Mouse (Mus musculus) urinary bladder, postnatal 36 days (tissue): ENCODE measurements around the gene Isyna1.

ENCODE experiments used
- DNase-seq, 2 experiments: peaks; one replicate each; pipeline ENCODE4 v3.0.0; 2022; ENCODE audit warnings: low spot score in 2 of 2, mixed read lengths in 1 of 2

Gene Isyna1

DNA sequence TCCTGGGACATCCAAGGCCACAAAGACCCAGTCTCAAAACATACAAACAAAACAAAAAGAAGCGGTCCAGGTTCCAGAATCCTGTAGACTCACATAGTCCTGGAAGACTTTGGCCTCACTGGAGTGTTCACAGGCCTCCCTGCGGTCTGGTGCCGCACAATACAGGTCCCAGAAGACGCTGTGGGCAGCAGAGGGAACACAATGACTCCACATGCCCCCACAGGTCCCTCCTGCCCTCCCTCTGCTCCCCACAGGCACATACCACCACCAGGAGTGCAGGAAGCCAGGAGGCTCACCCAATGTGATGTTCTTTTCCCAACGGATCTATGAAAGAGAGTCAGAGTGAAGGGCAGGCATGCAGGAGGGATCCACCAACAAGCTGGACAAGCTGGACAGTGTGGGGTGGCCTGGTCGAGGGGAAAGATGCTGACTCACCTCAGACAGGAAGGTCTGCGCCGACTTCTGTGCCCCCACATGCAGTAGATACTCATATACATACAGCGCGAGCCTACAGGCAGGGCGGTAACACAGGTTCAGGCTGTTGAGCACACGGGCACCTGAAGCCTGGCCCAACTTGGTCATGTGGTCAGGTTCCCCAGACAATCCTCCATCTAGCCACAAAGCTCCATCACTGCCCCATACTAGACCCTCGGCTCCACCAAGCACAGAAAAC lies 8.1 kb downstream of the Isyna1 start:
- no peak for DNase-seq

DNA sequence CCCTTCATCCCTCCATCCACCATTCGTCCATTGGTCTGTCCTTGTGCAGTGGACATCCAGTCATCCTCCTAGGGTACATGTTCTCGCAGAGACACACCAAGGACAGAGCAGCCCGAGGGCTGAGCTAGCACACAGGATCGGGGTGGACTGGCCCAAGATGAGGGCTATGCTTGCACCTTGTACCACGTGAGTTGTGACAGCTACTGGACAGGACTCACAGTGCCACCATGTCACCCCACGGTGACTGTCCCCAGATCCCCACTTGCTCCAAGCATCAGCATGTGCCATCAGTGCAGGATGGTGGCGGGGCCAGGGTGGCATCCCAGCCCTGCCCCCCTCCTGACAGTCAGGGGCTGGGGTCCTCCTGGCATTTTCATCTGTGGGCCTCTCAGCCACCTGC lies 10.4 kb downstream of the Isyna1 start:
- no peak for DNase-seq

- DNase-seq, result no peak
Observed at GRCm38 (mm10) chr8:70605871-70606779, 12.0 kb downstream of the Isyna1 start.

GRCm38 (mm10) chr8:70606780-70607602 lies 12.8 kb downstream of the Isyna1 start:
- DNase-seq, result no peak

DNA sequence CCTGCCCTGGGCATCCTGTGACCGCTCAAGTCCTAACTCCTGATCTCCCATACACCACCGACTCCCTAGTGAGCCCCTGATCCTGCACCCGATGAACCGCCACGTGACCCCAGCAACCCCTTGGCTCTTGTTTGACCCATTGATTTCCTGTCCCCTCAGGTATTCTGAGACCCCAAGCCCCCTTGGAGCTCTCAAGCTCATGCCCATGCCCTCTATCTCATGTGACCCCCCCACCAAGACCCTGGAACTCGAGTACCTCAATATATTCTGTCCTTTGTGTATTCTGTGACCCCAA lies 13.4 kb downstream of the Isyna1 start:
- DNase-seq, result no peak

- no peak for DNase-seq
Observed at GRCm38 (mm10) chr8:70607898-70608748, 13.9 kb downstream of the Isyna1 start.

- DNase-seq, result no peak
Observed at GRCm38 (mm10) chr8:70608749-70609367, 14.7 kb downstream of the Isyna1 start, which contains the start of gene Ssbp4. TSS of gene Ssbp4 (minus strand) at chr8:70608872.

- peak; percentile 78 to 89 for DNase-seq
Observed at GRCm38 (mm10) chr8:70609368-70609848, 15.2 kb downstream of the Isyna1 start.

DNA sequence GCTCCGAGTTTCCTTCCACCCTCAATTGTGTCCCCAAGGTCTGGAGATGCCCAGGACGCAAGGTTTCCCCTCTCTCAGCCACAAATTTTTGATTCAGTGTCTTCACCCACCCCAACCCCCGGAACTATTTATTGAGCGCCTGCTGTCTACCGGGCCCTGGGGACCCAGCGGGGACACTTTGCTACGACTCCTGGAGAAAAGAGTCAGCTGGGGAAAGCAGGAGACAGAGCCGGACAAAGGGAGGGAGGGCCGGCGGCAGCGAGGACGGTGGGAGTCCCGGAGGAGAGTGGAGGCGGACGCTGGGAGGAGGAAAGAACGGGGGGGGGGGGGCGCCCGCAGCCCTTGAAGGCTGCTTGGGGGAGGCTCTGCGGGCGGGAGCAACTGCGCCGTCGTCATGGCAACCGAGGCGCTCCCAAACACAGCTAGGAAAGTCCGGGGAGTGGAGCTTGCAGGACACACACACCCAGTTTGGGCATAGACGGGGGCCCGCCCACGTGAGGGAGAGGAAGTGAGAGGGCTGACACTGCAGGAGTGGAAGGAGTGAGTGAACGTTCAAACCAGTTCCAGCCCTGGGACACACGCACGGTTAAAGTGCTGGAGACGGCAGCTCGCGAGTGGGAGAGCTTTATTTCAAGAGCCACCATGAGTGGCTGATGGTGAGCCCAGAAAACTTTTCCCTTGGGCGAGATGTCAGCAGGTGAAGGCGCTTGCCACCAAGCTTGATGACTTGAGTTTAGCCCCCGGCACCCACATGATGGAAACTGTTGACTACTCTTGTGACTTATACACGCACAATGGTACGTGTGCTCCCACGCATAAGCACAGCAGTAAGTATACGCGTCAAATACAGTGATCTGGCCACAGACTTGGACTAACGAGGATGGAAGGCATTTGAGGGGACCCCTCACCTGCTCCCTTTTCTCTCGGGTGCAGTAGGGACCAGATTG lies 15.9 kb downstream of the Isyna1 start:
- DNase-seq, result peak; percentile 83 to 91

GRCm38 (mm10) chr8:70610796-70611771 lies 16.9 kb downstream of the Isyna1 start:
- peak; percentile 79 to 85 for DNase-seq

- peak; percentile 82 to 87 for DNase-seq
Observed at GRCm38 (mm10) chr8:70611849-70612248, 17.7 kb downstream of the Isyna1 start.

GRCm38 (mm10) chr8:70613763-70614162 lies 19.6 kb downstream of the Isyna1 start:
- DNase-seq, result no peak

GRCm38 (mm10) chr8:70614469-70614868 lies 20.3 kb downstream of the Isyna1 start:
- DNase-seq, result no peak

- no peak for DNase-seq
Observed at GRCm38 (mm10) chr8:70615281-70615680, 21.1 kb downstream of the Isyna1 start.

- no peak for DNase-seq
Observed at GRCm38 (mm10) chr8:70615894-70616293, 21.7 kb downstream of the Isyna1 start, which contains the start of gene Lrrc25. TSS of gene Lrrc25 (plus strand) at chr8:70616155.

DNA sequence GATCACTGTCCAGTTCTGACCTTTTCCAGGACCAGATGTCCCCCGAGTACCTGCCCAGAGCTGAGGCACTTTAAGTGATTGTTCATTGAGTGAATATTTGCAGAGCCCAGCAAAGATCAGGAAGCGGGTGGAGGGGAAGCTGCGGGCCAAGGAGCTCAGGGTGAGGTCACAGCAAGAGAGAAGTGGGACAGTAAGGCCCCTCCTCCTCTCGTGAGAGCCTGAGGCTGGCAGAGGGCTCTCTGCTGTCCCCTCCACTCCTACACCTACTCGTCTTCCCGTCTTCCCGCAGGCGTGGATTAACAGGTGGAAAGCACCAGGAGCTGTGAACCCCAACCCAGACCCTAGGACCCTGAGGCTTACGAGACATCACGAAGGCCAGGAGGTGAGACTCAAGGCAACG lies 22.5 kb downstream of the Isyna1 start:
- DNase-seq, result no peak

- no peak for DNase-seq
Observed at GRCm38 (mm10) chr8:70617985-70618384, 23.8 kb downstream of the Isyna1 start.

DNA sequence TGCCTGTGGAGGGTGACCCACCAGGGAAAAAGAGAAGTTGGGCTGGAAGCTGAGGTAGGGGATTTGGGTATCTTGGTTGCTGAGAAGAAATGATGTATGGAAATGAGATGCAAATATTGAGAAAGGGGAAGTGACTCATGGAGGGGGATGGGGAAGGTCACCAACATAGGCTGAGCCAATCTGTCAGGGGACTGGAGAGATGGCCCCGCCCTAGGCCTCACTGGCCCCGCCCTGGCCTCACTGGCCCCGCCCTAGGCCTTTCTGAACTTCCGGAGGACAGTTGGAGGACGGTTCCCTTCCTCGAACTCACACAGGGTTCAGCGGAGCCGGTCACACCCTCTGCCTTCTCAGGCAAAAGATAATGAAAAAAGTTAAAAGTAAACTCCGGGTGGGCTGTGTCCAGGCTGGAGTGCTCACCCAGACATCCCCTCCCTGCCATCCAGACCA lies 24.7 kb downstream of the Isyna1 start:
- DNase-seq, result no peak
